Comparison of ENCODE assay signal across 27 mouse cellular contexts in genomic region chr17:75463645-75464044, GRCm38 (mm10). TPM values are rescaled to one million over a fixed set of nuclear protein-coding genes. Genes with fewer than 3 reads are reported as not detected.
A peak's percentile ranks its signal among the peaks of the same experiment; 100 is the strongest.
DNase-seq lines count a peak whose midpoint lies in the region; ATAC-seq and TF ChIP-seq lines count a peak whose summit lies in the region.
"Had no signal": no experiment of that assay in that cellular context is flagged by ENCODE, and none has a peak within 500 bp of the region (broad histone marks: within the 10 kb centered on the region; RNA-seq: fewer than 3 reads in every experiment).

No protein-coding gene starts in this region.

- no peak overlapping the region for H3K4me3 ChIP-seq in lung, embryonic 16.5 days (ENCODE audit: low read length)
- no peak overlapping the region for H3K4me3 ChIP-seq in hindbrain, postnatal 0 days (ENCODE audit: low read length)
- no peak overlapping the region for H3K4me3 ChIP-seq in forebrain, embryonic 16.5 days (replicated peaks; ENCODE audit: low read length)
- H3K4me3 ChIP-seq: embryonic facial prominence, embryonic 10.5 days; embryonic facial prominence, embryonic 15.5 days; forebrain, embryonic 12.5 days; hindbrain, embryonic 13.5 days; kidney, embryonic 15.5 days; limb, embryonic 12.5 days; liver, embryonic 15.5 days; midbrain, embryonic 15.5 days; neural tube, embryonic 15.5 days; stomach, embryonic 15.5 days had no signal

- H3K27me3 ChIP-seq in lung, embryonic 16.5 days (ENCODE audit: control insufficient read depth, insufficient read depth, low read depth, low read length) = no peaks in the 10 kb centered on the region
- H3K27me3 ChIP-seq in hindbrain, postnatal 0 days (ENCODE audit: insufficient read depth, low read length) = no peaks in the 10 kb centered on the region
- no peaks in the 10 kb centered on the region for H3K27me3 ChIP-seq in forebrain, embryonic 16.5 days (replicated peaks; ENCODE audit: control insufficient read depth, insufficient read depth, low read length)
- H3K27me3 ChIP-seq: embryonic facial prominence, embryonic 15.5 days; kidney, embryonic 15.5 days; liver, embryonic 15.5 days; midbrain, embryonic 15.5 days; stomach, embryonic 15.5 days had no signal

- no peaks in the 10 kb centered on the region for H3K9me3 ChIP-seq in lung, embryonic 16.5 days (ENCODE audit: control insufficient read depth, low read length)
- H3K9me3 ChIP-seq in hindbrain, postnatal 0 days (ENCODE audit: low read length) = no peaks in the 10 kb centered on the region
- H3K9me3 ChIP-seq in forebrain, embryonic 16.5 days (ENCODE audit: control insufficient read depth, low read length) = no peaks in the 10 kb centered on the region
- H3K9me3 ChIP-seq: embryonic facial prominence, embryonic 10.5 days; embryonic facial prominence, embryonic 15.5 days; forebrain, embryonic 12.5 days; hindbrain, embryonic 13.5 days; kidney, embryonic 15.5 days; limb, embryonic 12.5 days; liver, embryonic 15.5 days; midbrain, embryonic 15.5 days; neural tube, embryonic 15.5 days; stomach, embryonic 15.5 days had no signal

- H3K27ac ChIP-seq in lung, embryonic 16.5 days (ENCODE audit: low read length) = peak overlapping the region; percentile 20; the same call in 1 of the 2 replicates
- no peak overlapping the region for H3K27ac ChIP-seq in hindbrain, postnatal 0 days
- no peak overlapping the region for H3K27ac ChIP-seq in forebrain, embryonic 16.5 days (ENCODE audit: low read length)
- H3K27ac ChIP-seq: embryonic facial prominence, embryonic 10.5 days; embryonic facial prominence, embryonic 15.5 days; forebrain, embryonic 12.5 days; hindbrain, embryonic 13.5 days; kidney, embryonic 15.5 days; limb, embryonic 12.5 days; liver, embryonic 15.5 days; midbrain, embryonic 15.5 days; neural tube, embryonic 15.5 days; stomach, embryonic 15.5 days had no signal

- 51% methylated on average over 2 of the region's 2 CpGs for WGBS in lung, embryonic 16.5 days
- 73% methylated on average over 2 of the region's 2 CpGs for WGBS in hindbrain, postnatal 0 days
- 85% methylated on average over 2 of the region's 2 CpGs for WGBS in forebrain, embryonic 16.5 days

- no peak for TF ChIP-seq CTCF in hindbrain, postnatal 0 days (IDR thresholded peaks at IDR 0.05; ENCODE audit: low read depth)

- no peak overlapping the region for H3K9ac ChIP-seq in lung, embryonic 16.5 days (ENCODE audit: low read length)
- H3K9ac ChIP-seq in hindbrain, postnatal 0 days (replicated peaks; ENCODE audit: low read length) = no peak overlapping the region
- no peak overlapping the region for H3K9ac ChIP-seq in forebrain, embryonic 16.5 days (replicated peaks; ENCODE audit: low read depth, low read length)
- H3K9ac ChIP-seq: embryonic facial prominence, embryonic 15.5 days; forebrain, embryonic 12.5 days; hindbrain, embryonic 13.5 days; kidney, embryonic 15.5 days; limb, embryonic 12.5 days; liver, embryonic 15.5 days; midbrain, embryonic 15.5 days; neural tube, embryonic 15.5 days; stomach, embryonic 15.5 days had no signal

- no peak overlapping the region for H3K4me2 ChIP-seq in lung, embryonic 16.5 days (ENCODE audit: low read depth, low read length)
- H3K4me2 ChIP-seq in hindbrain, postnatal 0 days (ENCODE audit: low read depth, low read length) = no peak overlapping the region
- no peak overlapping the region for H3K4me2 ChIP-seq in forebrain, embryonic 16.5 days (ENCODE audit: low read length)
- H3K4me2 ChIP-seq: embryonic facial prominence, embryonic 15.5 days; forebrain, embryonic 12.5 days; heart, embryonic 11.5 days; hindbrain, embryonic 13.5 days; kidney, embryonic 15.5 days; limb, embryonic 12.5 days; liver, embryonic 15.5 days; midbrain, embryonic 15.5 days; neural tube, embryonic 15.5 days; stomach, embryonic 15.5 days had no signal

- peak; percentile 18 to 34 for DNase-seq in heart, adult 18-20 months
- no peak for DNase-seq in heart, adult 8-10 months (ENCODE audit: low spot score)
- no peak for DNase-seq in lung, postnatal 4 days
- peak; percentile 12 for DNase-seq in lung, postnatal 10 days
- no peak for DNase-seq in hindbrain, postnatal 0 days (ENCODE audit: low spot score)
- DNase-seq: adrenal gland, postnatal 25 days; cerebellum, adult 8-10 months; cerebellum, postnatal 25 days; gastrocnemius, postnatal 36 days; heart, postnatal 36 days; kidney, postnatal 25 days; right cerebral cortex, postnatal 25 days; thymus, postnatal 14 days had no signal

- peak; percentile 31; the same call in 1 of the 2 replicates for ATAC-seq in lung, embryonic 16.5 days (ENCODE audit: low read depth)
- ATAC-seq in hindbrain, postnatal 0 days = no peak
- ATAC-seq in forebrain, embryonic 16.5 days = no peak
- ATAC-seq: intestine, postnatal 0 days; midbrain, embryonic 15.5 days had no signal

- peaks cover 13% of the 10 kb centered on the region for H3K4me1 ChIP-seq in lung, embryonic 16.5 days (replicated peaks; ENCODE audit: control insufficient read depth, insufficient read depth, low read length)
- H3K4me1 ChIP-seq in hindbrain, postnatal 0 days (ENCODE audit: insufficient read depth, low read length) = no peaks in the 10 kb centered on the region
- peaks cover 12% of the 10 kb centered on the region; the same call in 1 of the 2 replicates for H3K4me1 ChIP-seq in forebrain, embryonic 16.5 days (replicated peaks; ENCODE audit: control insufficient read depth, insufficient read depth, low read length)
- H3K4me1 ChIP-seq: midbrain, embryonic 15.5 days had no signal

- H3K36me3 ChIP-seq in lung, embryonic 16.5 days (ENCODE audit: control insufficient read depth, insufficient read depth, low read length) = no peaks in the 10 kb centered on the region
- no peaks in the 10 kb centered on the region for H3K36me3 ChIP-seq in hindbrain, postnatal 0 days (ENCODE audit: insufficient read depth, low read length)
- H3K36me3 ChIP-seq in forebrain, embryonic 16.5 days (ENCODE audit: control insufficient read depth, insufficient read depth) = no peaks in the 10 kb centered on the region
- H3K36me3 ChIP-seq: embryonic facial prominence, embryonic 10.5 days; embryonic facial prominence, embryonic 15.5 days; forebrain, embryonic 12.5 days; hindbrain, embryonic 13.5 days; kidney, embryonic 15.5 days; limb, embryonic 12.5 days; liver, embryonic 15.5 days; midbrain, embryonic 15.5 days; neural tube, embryonic 15.5 days; stomach, embryonic 15.5 days had no signal

RNA-seq across cellular contexts. Expression of gene Rasgrp3, which starts 27.9 kb away (rescaled TPM):
- 10 to 100 TPM; 20.2 to 29.6 TPM for total RNA-seq in heart, adult 18-20 months (2021)
- 10 to 100 TPM; 19.3 to 34.3 (median 30.2) TPM for total RNA-seq in heart, adult 8-10 months (2022)
- 31.4 and 34.3 TPM in 2 replicates for polyA plus RNA-seq in lung, embryonic 16.5 days (2015; fragmentation: Nextera tagmentation; extraction: Ambion mirVana)
- total RNA-seq in hindbrain, postnatal 0 days (2014; rRNA removed) = 2.1 and 3.3 TPM in 2 replicates
- 5.1 and 5.9 TPM in 2 replicates for polyA plus RNA-seq in hindbrain, postnatal 0 days (2015; fragmentation: Nextera tagmentation; extraction: Ambion mirVana)
- polyA plus RNA-seq in forebrain, embryonic 16.5 days (2015; fragmentation: Nextera tagmentation; extraction: Ambion mirVana) = 4.9 and 6.0 TPM in 2 replicates

Comparison
In these comparisons a context has a peak if more than half of its experiments do, and no peak if none do; other contexts are left out.
1. DNase-seq: peak in heart, adult 18-20 months (2 of 2) and lung, postnatal 10 days (single experiment); none in heart, adult 8-10 months (single experiment), lung, postnatal 4 days (0 of 2) and hindbrain, postnatal 0 days (single experiment).